Comparison of ENCODE assay signal across 31 mouse cellular contexts in genomic region chr11:69147546-69147945, GRCm38 (mm10). TPM values are rescaled to one million over a fixed set of nuclear protein-coding genes. Genes with fewer than 3 reads are reported as not detected.
DNase-seq lines count a peak whose midpoint lies in the region; ATAC-seq and TF ChIP-seq lines count a peak whose summit lies in the region.
"Had no signal": no experiment of that assay in that cellular context is flagged by ENCODE, and none has a peak within 500 bp of the region (broad histone marks: within the 10 kb centered on the region; RNA-seq: fewer than 3 reads in every experiment).

No protein-coding gene starts in this region.

- TF ChIP-seq CTCF in midbrain, postnatal 0 days (IDR thresholded peaks at IDR 0.05), result no peak
- no peak for TF ChIP-seq CTCF in brain, embryonic 14.5 days (IDR thresholded peaks at IDR 0.05; ENCODE audit: borderline replicate concordance, extremely low read depth, insufficient read depth, insufficient read length)

- no peak overlapping the region for H3K4me2 ChIP-seq in midbrain, postnatal 0 days (ENCODE audit: low read depth, low read length, poor library complexity, severe bottlenecking)
- H3K4me2 ChIP-seq in midbrain, embryonic 14.5 days (ENCODE audit: low read length), result no peak overlapping the region
- H3K4me2 ChIP-seq: embryonic facial prominence, embryonic 13.5 days; forebrain, embryonic 13.5 days; hindbrain, embryonic 15.5 days; intestine, embryonic 15.5 days; liver, embryonic 13.5 days; lung, embryonic 14.5 days; midbrain, embryonic 12.5 days; stomach, embryonic 15.5 days had no signal

- H3K27me3 ChIP-seq in midbrain, postnatal 0 days (ENCODE audit: insufficient read depth, low read length), result no peaks in the 10 kb centered on the region
- no peaks in the 10 kb centered on the region for H3K27me3 ChIP-seq in midbrain, embryonic 14.5 days (ENCODE audit: control insufficient read depth, insufficient read depth, low read length)
- H3K27me3 ChIP-seq: hindbrain, embryonic 15.5 days; stomach, embryonic 15.5 days had no signal

- H3K36me3 ChIP-seq in midbrain, postnatal 0 days (ENCODE audit: insufficient read depth, low read length), result no peaks in the 10 kb centered on the region
- H3K36me3 ChIP-seq in midbrain, embryonic 14.5 days (ENCODE audit: control insufficient read depth, insufficient read depth, low read length), result no peaks in the 10 kb centered on the region
- H3K36me3 ChIP-seq: embryonic facial prominence, embryonic 13.5 days; heart, embryonic 10.5 days; hindbrain, embryonic 15.5 days; intestine, embryonic 15.5 days; liver, embryonic 13.5 days; midbrain, embryonic 12.5 days; stomach, embryonic 15.5 days had no signal

- no peak overlapping the region for H3K9ac ChIP-seq in midbrain, postnatal 0 days (replicated peaks; ENCODE audit: low read length, poor library complexity, severe bottlenecking)
- H3K9ac ChIP-seq in midbrain, embryonic 14.5 days (replicated peaks; ENCODE audit: low read length), result no peak overlapping the region
- H3K9ac ChIP-seq: embryonic facial prominence, embryonic 13.5 days; forebrain, embryonic 13.5 days; hindbrain, embryonic 15.5 days; intestine, embryonic 15.5 days; liver, embryonic 13.5 days; lung, embryonic 14.5 days; midbrain, embryonic 12.5 days; stomach, embryonic 15.5 days had no signal

- peak; percentile 22 to 65 for DNase-seq in adrenal gland, postnatal 36 days
- no peak for DNase-seq in adrenal gland, adult 18-20 months (ENCODE audit: low spot score in 2 of 2)
- DNase-seq in gastrocnemius, adult 18-20 months (ENCODE audit: low spot score), result peak; percentile 13
- no peak for DNase-seq in gastrocnemius, adult 8-10 months (ENCODE audit: low spot score in 2 of 2)
- DNase-seq in midbrain, postnatal 0 days (ENCODE audit: low spot score), result peak; percentile 32
- no peak for DNase-seq in midbrain, embryonic 14.5 days
- peak; percentile 44 for DNase-seq in brain, embryonic 14.5 days (ENCODE audit: low read depth)
- no peak for DNase-seq in thymus, postnatal 25 days
- DNase-seq: cerebellum, adult 9-11 months; embryo, embryonic 11 days; heart, postnatal 4 days; kidney, adult 8-10 months; kidney, postnatal 10 days; liver, embryonic 13.5 days; lung, embryonic 14.5 days; right cerebral cortex, adult 18-20 months; right cerebral cortex, postnatal 4 days had no signal

- H3K4me1 ChIP-seq in midbrain, postnatal 0 days (ENCODE audit: insufficient read depth, low read length), result no peaks in the 10 kb centered on the region
- no peaks in the 10 kb centered on the region for H3K4me1 ChIP-seq in midbrain, embryonic 14.5 days (ENCODE audit: control insufficient read depth, insufficient read depth, low read length)

- TF ChIP-seq POLR2A in brain, embryonic 14.5 days (IDR thresholded peaks at IDR 0.05; ENCODE audit: borderline replicate concordance, extremely low read depth, insufficient read depth, insufficient read length, poor library complexity, severe bottlenecking), result no peak

- no peak overlapping the region for H3K27ac ChIP-seq in midbrain, postnatal 0 days (ENCODE audit: low read depth, low read length)
- no peak overlapping the region for H3K27ac ChIP-seq in midbrain, embryonic 14.5 days (replicated peaks; ENCODE audit: low read depth, low read length)
- H3K27ac ChIP-seq: embryonic facial prominence, embryonic 13.5 days; forebrain, embryonic 13.5 days; heart, embryonic 10.5 days; hindbrain, embryonic 15.5 days; intestine, embryonic 15.5 days; liver, embryonic 13.5 days; midbrain, embryonic 12.5 days; stomach, embryonic 15.5 days had no signal

- ATAC-seq in midbrain, postnatal 0 days (ENCODE audit: low FRiP score), result no peak
- no peak for ATAC-seq in midbrain, embryonic 14.5 days (ENCODE audit: low FRiP score, low TSS enrichment)
- ATAC-seq: forebrain, embryonic 13.5 days; intestine, embryonic 15.5 days; Patski had no signal

- H3K9me3 ChIP-seq in midbrain, postnatal 0 days (ENCODE audit: low read length), result no peaks in the 10 kb centered on the region
- no peaks in the 10 kb centered on the region for H3K9me3 ChIP-seq in midbrain, embryonic 14.5 days (ENCODE audit: control insufficient read depth, low read length)
- H3K9me3 ChIP-seq: embryonic facial prominence, embryonic 13.5 days; forebrain, embryonic 13.5 days; heart, embryonic 10.5 days; hindbrain, embryonic 15.5 days; intestine, embryonic 15.5 days; liver, embryonic 13.5 days; midbrain, embryonic 12.5 days; stomach, embryonic 15.5 days had no signal

- H3K4me3 ChIP-seq in midbrain, postnatal 0 days (ENCODE audit: low read depth, low read length), result no peak overlapping the region
- H3K4me3 ChIP-seq in midbrain, embryonic 14.5 days (replicated peaks; ENCODE audit: low read depth, low read length), result no peak overlapping the region
- H3K4me3 ChIP-seq: embryonic facial prominence, embryonic 13.5 days; erythroblast, embryonic 14.5 days; forebrain, embryonic 13.5 days; heart, embryonic 10.5 days; hindbrain, embryonic 15.5 days; intestine, embryonic 15.5 days; liver, embryonic 13.5 days; midbrain, embryonic 12.5 days; stomach, embryonic 15.5 days had no signal

- WGBS in midbrain, postnatal 0 days, result 73% methylated on average over 7 of the region's 7 CpGs
- WGBS in midbrain, embryonic 14.5 days, result 75% methylated on average over 7 of the region's 7 CpGs

RNA-seq across cellular contexts. Expression of gene Alox12b, which starts 9.2 kb away (rescaled TPM):
- not detected for total RNA-seq in adrenal gland, postnatal 36 days (2021)
- not detected for total RNA-seq in adrenal gland, adult 18-20 months (2021)
- total RNA-seq in gastrocnemius, adult 18-20 months (2021), result not detected
- total RNA-seq in gastrocnemius, adult 8-10 months (2022), result not detected
- total RNA-seq in midbrain, postnatal 0 days (2014; rRNA removed), result 1.0 and 1.5 TPM in 2 replicates
- polyA plus RNA-seq in midbrain, postnatal 0 days (2015; fragmentation: Nextera tagmentation; extraction: Ambion mirVana), result 0.67 and 0.91 TPM in 2 replicates
- 0.08 and 0.22 TPM in 2 replicates for polyA plus RNA-seq in midbrain, embryonic 14.5 days (2014; fragmentation: Nextera tagmentation; extraction: Ambion mirVana)
- 0.13 and 0.23 TPM in 2 replicates for polyA plus RNA-seq in brain, embryonic 14.5 days (2012; rRNA removed)
- total RNA-seq: gastrocnemius, postnatal 4 days; heart, postnatal 4 days; megakaryocyte, adult 5-6 weeks had no signal
- polyA plus RNA-seq: embryonic facial prominence, embryonic 13.5 days; erythroblast, embryonic 14.5 days; forebrain, embryonic 13.5 days; heart, embryonic 10.5 days; heart, embryonic 16.5 days; liver, embryonic 13.5 days; lung, embryonic 14.5 days; neural tube, embryonic 11.5 days; Patski had no signal

RNA-seq across cellular contexts. Expression of gene Aloxe3, which starts 21.9 kb away (rescaled TPM):
- 1 to 10 TPM in 1 of 2 experiments, under 1 TPM in 1; 0.63 to 1.1 TPM for total RNA-seq in adrenal gland, postnatal 36 days (2021)
- 1 to 10 TPM; 1.1 to 1.6 TPM for total RNA-seq in adrenal gland, adult 18-20 months (2021)
- not detected for total RNA-seq in gastrocnemius, adult 18-20 months (2021)
- under 1 TPM in 1 of 4 experiments, not detected in 3; 0.21 TPM for total RNA-seq in gastrocnemius, adult 8-10 months (2022)
- 16.3 and 19.4 TPM in 2 replicates for total RNA-seq in midbrain, postnatal 0 days (2014; rRNA removed)
- 17.8 and 21.4 TPM in 2 replicates for polyA plus RNA-seq in midbrain, postnatal 0 days (2015; fragmentation: Nextera tagmentation; extraction: Ambion mirVana)
- polyA plus RNA-seq in midbrain, embryonic 14.5 days (2014; fragmentation: Nextera tagmentation; extraction: Ambion mirVana), result 2.8 and 3.2 TPM in 2 replicates
- 2.8 and 3.5 TPM in 2 replicates for polyA plus RNA-seq in brain, embryonic 14.5 days (2012; rRNA removed)
- polyA plus RNA-seq: forebrain, embryonic 13.5 days; liver, embryonic 13.5 days had no signal

RNA-seq across cellular contexts. Expression of gene 9130213A22Rik, which starts 25.2 kb away (rescaled TPM):
- under 1 TPM; 0.50 to 0.76 TPM for total RNA-seq in adrenal gland, postnatal 36 days (2021)
- total RNA-seq in adrenal gland, adult 18-20 months (2021), result under 1 TPM; 0.43 to 0.61 TPM
- not detected for total RNA-seq in gastrocnemius, adult 18-20 months (2021)
- total RNA-seq in gastrocnemius, adult 8-10 months (2022), result under 1 TPM in 1 of 4 experiments, not detected in 3; 0.18 TPM
- 1.0 and 1.6 TPM in 2 replicates for total RNA-seq in midbrain, postnatal 0 days (2014; rRNA removed)
- 1.2 and 1.4 TPM in 2 replicates for polyA plus RNA-seq in midbrain, postnatal 0 days (2015; fragmentation: Nextera tagmentation; extraction: Ambion mirVana)
- polyA plus RNA-seq in midbrain, embryonic 14.5 days (2014; fragmentation: Nextera tagmentation; extraction: Ambion mirVana), result 0.22 and 0.23 TPM in 2 replicates
- polyA plus RNA-seq in brain, embryonic 14.5 days (2012; rRNA removed), result 0.33 and 0.47 TPM in 2 replicates
- total RNA-seq: ES-E14; megakaryocyte, adult 5-6 weeks had no signal
- polyA plus RNA-seq: erythroblast, embryonic 14.5 days; liver, embryonic 13.5 days; neural tube, embryonic 11.5 days had no signal

RNA-seq across cellular contexts. Expression of gene Hes7, which starts 27.3 kb away (rescaled TPM):
- total RNA-seq in adrenal gland, postnatal 36 days (2021), result under 1 TPM; 0.17 to 0.26 TPM
- total RNA-seq in adrenal gland, adult 18-20 months (2021), result under 1 TPM in 1 of 2 experiments, not detected in 1; 0.26 TPM
- total RNA-seq in gastrocnemius, adult 18-20 months (2021), result not detected
- not detected for total RNA-seq in gastrocnemius, adult 8-10 months (2022)
- 1.2 and 2.1 TPM in 2 replicates for total RNA-seq in midbrain, postnatal 0 days (2014; rRNA removed)
- polyA plus RNA-seq in midbrain, postnatal 0 days (2015; fragmentation: Nextera tagmentation; extraction: Ambion mirVana), result 1.7 and 2.0 TPM in 2 replicates
- polyA plus RNA-seq in midbrain, embryonic 14.5 days (2014; fragmentation: Nextera tagmentation; extraction: Ambion mirVana), result 0.26 and 0.78 TPM in 2 replicates
- 0.42 and 0.45 TPM in 2 replicates for polyA plus RNA-seq in brain, embryonic 14.5 days (2012; rRNA removed)
- total RNA-seq: ES-E14; megakaryocyte, adult 5-6 weeks had no signal

RNA-seq across cellular contexts. Expression of gene Alox8, which starts 50.1 kb away (rescaled TPM):
- not detected for total RNA-seq in adrenal gland, postnatal 36 days (2021)
- not detected for total RNA-seq in adrenal gland, adult 18-20 months (2021)
- total RNA-seq in gastrocnemius, adult 18-20 months (2021), result not detected
- not detected for total RNA-seq in gastrocnemius, adult 8-10 months (2022)
- 3.5 and 4.1 TPM in 2 replicates for total RNA-seq in midbrain, postnatal 0 days (2014; rRNA removed)
- polyA plus RNA-seq in midbrain, postnatal 0 days (2015; fragmentation: Nextera tagmentation; extraction: Ambion mirVana), result 2.0 and 2.1 TPM in 2 replicates
- polyA plus RNA-seq in midbrain, embryonic 14.5 days (2014; fragmentation: Nextera tagmentation; extraction: Ambion mirVana), result 0.17 and 0.26 TPM in 2 replicates
- polyA plus RNA-seq in brain, embryonic 14.5 days (2012; rRNA removed), result 0.05 and 0.25 TPM in 2 replicates
- total RNA-seq: gastrocnemius, postnatal 4 days had no signal
- polyA plus RNA-seq: erythroblast, embryonic 14.5 days; forebrain, embryonic 13.5 days; liver, embryonic 13.5 days; lung, embryonic 14.5 days; neural tube, embryonic 11.5 days; Patski had no signal

Comparison
In these comparisons a context has a peak if more than half of its experiments do, and no peak if none do; other contexts are left out.
1. DNase-seq: peak in adrenal gland, postnatal 36 days (2 of 2), gastrocnemius, adult 18-20 months (single experiment), midbrain, postnatal 0 days (single experiment) and brain, embryonic 14.5 days (single experiment); none in adrenal gland, adult 18-20 months (0 of 2), gastrocnemius, adult 8-10 months (0 of 2), midbrain, embryonic 14.5 days (single experiment) and thymus, postnatal 25 days (single experiment).